ENCODE assay signal across 16 mouse cellular contexts in genomic region chr13:50966826-50967225, GRCm38 (mm10).
"Had no signal": no experiment of that assay in that cellular context is flagged by ENCODE, and none has a peak within 500 bp of the region (broad histone marks: within the 10 kb centered on the region; RNA-seq: fewer than 3 reads in every experiment).

No protein-coding gene starts in this region.

- H3K27me3 ChIP-seq: lung, embryonic 15.5 days; megakaryocyte, embryonic 14.5 days; midbrain, embryonic 13.5 days; midbrain, embryonic 15.5 days; neural tube, embryonic 12.5 days had no signal

- H3K36me3 ChIP-seq: lung, embryonic 15.5 days; midbrain, embryonic 13.5 days; midbrain, embryonic 15.5 days; neural tube, embryonic 12.5 days had no signal

- H3K27ac ChIP-seq: lung, embryonic 15.5 days; macrophage; midbrain, embryonic 13.5 days; midbrain, embryonic 15.5 days; neural tube, embryonic 12.5 days had no signal

- DNase-seq: lung, adult 2 months; lung, postnatal 14 days; lung, postnatal 36 days; right cerebral cortex, adult 18-20 months; right cerebral cortex, postnatal 25 days; right cerebral cortex, postnatal 4 days; spleen, adult 18-20 months; thymus, adult 18-20 months; thymus, postnatal 14 days; thymus, postnatal 36 days had no signal

- H3K4me1 ChIP-seq: lung, embryonic 15.5 days; megakaryocyte, embryonic 14.5 days; midbrain, embryonic 13.5 days; midbrain, embryonic 15.5 days had no signal

- H3K4me3 ChIP-seq: lung, embryonic 15.5 days; megakaryocyte, embryonic 14.5 days; midbrain, embryonic 13.5 days; midbrain, embryonic 15.5 days; neural tube, embryonic 12.5 days had no signal

- H3K9me3 ChIP-seq: lung, embryonic 15.5 days; midbrain, embryonic 13.5 days; midbrain, embryonic 15.5 days; neural tube, embryonic 12.5 days had no signal
